Mouse (Mus musculus): ENCODE measurements around the gene Cdk8. TPM values are rescaled to one million over a fixed set of nuclear protein-coding genes. Genes with fewer than 3 reads are reported as not detected.

The Cdk8 gene
- total and polyA plus RNA-seq, 3 experiments = 15.0 to 15.6 (median 15.5) TPM

DNA sequence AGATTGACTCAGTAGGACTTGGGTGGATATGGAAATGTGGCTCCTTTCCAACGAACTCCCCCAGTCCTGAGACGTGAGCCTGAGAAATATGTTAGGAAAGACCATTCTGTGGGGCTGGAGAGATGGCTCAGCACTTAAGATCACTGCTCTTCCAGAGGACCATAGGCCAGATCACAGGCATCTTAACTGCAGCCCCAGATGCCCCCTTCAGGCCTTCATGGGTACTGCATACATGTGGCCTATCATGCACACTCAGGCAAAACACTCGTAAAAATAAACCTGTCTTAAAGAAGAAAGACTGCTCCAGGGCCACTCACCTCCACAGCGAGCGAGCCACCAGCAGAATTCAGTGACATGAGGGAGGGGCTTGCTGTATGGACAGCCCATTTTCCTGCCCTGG lies 72.4 kb downstream of the Cdk8 start:
- H3K27ac ChIP-seq = no peak overlapping the region
- H3K79me2 ChIP-seq (replicated peaks; ENCODE audit: control insufficient read depth, insufficient read depth, low read length) = no peaks in the 10 kb centered on the region
- DNase-seq = peak; percentile 70 to 74
- no peaks in the 10 kb centered on the region for H3K4me1 ChIP-seq (ENCODE audit: control insufficient read depth, insufficient read depth, low read length)
- intact Hi-C loops (cut with DNase I) = loop anchor here (1.0 kb wide), 1 partner anchor 116 kb away; no protein-coding TSS in a partner anchor
- TF ChIP-seq CTCF (IDR thresholded peaks at IDR 0.05) = peak; percentile 96
- TF ChIP-seq POLR2A (IDR thresholded peaks at IDR 0.05; ENCODE audit: insufficient read depth, low read depth, low read length) = no peak
- WGBS = 70% methylated on average over 5 of the region's 5 CpGs
- H3K9ac ChIP-seq (ENCODE audit: low read depth, low read length) = no peak overlapping the region
- H3K36me3 ChIP-seq (ENCODE audit: control insufficient read depth, insufficient read depth, low read length) = no peaks in the 10 kb centered on the region
- no peaks in the 10 kb centered on the region for H3K27me3 ChIP-seq (ENCODE audit: control insufficient read depth, insufficient read depth, low read length)
- no peak overlapping the region for H3K4me3 ChIP-seq

DNA sequence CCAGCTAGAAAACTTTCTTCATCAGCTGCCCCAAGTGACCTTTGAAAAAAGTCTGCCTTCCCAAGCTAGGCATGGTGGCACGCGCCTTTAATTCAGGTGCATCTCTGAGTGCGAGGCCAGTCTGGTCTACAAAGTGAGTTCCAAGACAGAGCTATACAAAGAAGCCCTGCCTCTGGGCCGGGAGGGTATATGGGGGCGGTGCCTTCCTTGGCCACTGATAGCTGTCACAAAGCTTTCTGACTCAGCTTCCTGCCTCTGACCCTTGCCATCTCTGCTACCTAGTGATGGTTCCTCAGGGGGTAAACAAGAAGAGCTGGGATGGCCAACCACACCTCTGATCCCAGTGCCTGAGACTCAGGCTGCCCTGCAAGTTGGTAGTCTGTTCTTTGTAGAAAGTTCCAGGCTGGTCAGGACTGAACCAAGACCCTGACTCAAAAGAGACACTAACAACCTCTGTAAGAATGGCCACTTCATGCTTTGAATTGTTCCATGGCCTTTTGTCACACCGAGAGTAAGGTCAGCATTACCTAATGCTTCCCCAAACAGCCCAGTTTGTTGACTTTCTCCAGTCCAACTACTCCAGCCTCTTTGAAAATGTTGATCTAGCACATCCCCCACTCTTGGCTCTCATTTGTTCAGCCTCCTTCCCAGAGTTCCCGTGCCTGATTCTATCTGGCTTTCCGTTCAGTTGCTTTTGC lies 76.2 kb downstream of the Cdk8 start:
- Histone ChIP-seq H3K9ac (ENCODE audit: low read depth, low read length) (no peak overlapping the region), H3K27ac (no peak overlapping the region), H3K36me3 (ENCODE audit: control insufficient read depth, insufficient read depth, low read length) (no peaks in the 10 kb centered on the region), H3K79me2 (replicated peaks; ENCODE audit: control insufficient read depth, insufficient read depth, low read length) (no peaks in the 10 kb centered on the region), H3K4me1 (ENCODE audit: control insufficient read depth, insufficient read depth, low read length) (no peaks in the 10 kb centered on the region), H3K4me3 (no peak overlapping the region), H3K27me3 (ENCODE audit: control insufficient read depth, insufficient read depth, low read length) (no peaks in the 10 kb centered on the region)
- TF ChIP-seq POLR2A (IDR thresholded peaks at IDR 0.05; ENCODE audit: insufficient read depth, low read depth, low read length) = no peak
- no peak for TF ChIP-seq CTCF (IDR thresholded peaks at IDR 0.05)
- no peak for TF ChIP-seq EP300 (IDR thresholded peaks at IDR 0.05; ENCODE audit: insufficient read depth, low read depth, low read length)
- 58% methylated on average over 8 of the region's 8 CpGs for WGBS
- intact Hi-C loops (cut with DNase I) = no loop called here
- DNase-seq = no peak

DNA sequence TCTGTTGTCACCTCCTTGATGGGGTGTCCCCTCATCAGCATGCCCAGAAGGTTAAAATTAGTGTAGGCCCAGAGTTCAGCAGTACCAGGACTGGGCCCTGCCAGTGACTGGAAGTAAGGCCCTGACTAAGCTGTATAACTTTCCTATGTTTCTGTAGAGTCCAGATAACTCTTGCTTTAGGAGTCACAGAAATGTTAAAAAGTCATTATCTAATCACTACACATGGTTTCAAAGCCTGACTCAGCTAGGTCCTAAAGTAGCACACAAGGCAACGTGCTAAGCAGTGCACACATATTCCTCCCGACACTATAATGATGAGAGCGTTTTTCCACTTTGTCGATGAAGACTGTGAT lies 76.7 kb downstream of the Cdk8 start:
- no peaks in the 10 kb centered on the region for H3K79me2 ChIP-seq (replicated peaks; ENCODE audit: control insufficient read depth, insufficient read depth, low read length)
- H3K36me3 ChIP-seq (ENCODE audit: control insufficient read depth, insufficient read depth, low read length) = no peaks in the 10 kb centered on the region
- H3K27me3 ChIP-seq (ENCODE audit: control insufficient read depth, insufficient read depth, low read length) = no peaks in the 10 kb centered on the region
- no peak overlapping the region for H3K27ac ChIP-seq
- intact Hi-C loops (cut with DNase I) = no loop called here
- DNase-seq = no peak
- WGBS = 63% methylated on average over 4 of the region's 4 CpGs
- TF ChIP-seq POLR2A (IDR thresholded peaks at IDR 0.05; ENCODE audit: insufficient read depth, low read depth, low read length) (no peak), CTCF (IDR thresholded peaks at IDR 0.05) (no peak), EP300 (IDR thresholded peaks at IDR 0.05; ENCODE audit: insufficient read depth, low read depth, low read length) (no peak)
- no peaks in the 10 kb centered on the region for H3K4me1 ChIP-seq (ENCODE audit: control insufficient read depth, insufficient read depth, low read length)
- no peak overlapping the region for H3K4me3 ChIP-seq
- H3K9ac ChIP-seq (ENCODE audit: low read depth, low read length) = no peak overlapping the region

DNA sequence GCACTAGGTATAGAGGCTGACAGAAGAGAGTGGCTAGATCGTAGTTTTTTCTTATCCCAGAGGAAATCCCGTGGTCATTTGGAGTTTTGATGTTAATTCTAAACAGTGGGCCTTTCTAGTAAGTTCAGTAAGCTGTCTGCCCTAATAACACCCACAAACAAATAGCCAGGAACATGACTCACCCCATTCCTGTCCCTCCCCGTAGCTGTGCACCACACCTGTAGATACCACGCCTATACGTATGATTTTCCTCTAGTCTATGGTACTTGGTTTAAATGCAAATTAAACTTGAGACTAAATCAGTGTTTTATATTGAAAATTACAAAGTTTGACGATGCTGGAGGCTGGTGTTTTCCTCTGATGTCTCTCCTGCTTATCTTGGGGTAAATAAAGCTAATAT lies 83.5 kb downstream of the Cdk8 start:
- no peak overlapping the region for H3K9ac ChIP-seq (ENCODE audit: low read depth, low read length)
- peaks cover 5% of the 10 kb centered on the region for H3K4me1 ChIP-seq (ENCODE audit: control insufficient read depth, insufficient read depth, low read length)
- DNase-seq = no peak
- H3K79me2 ChIP-seq (replicated peaks; ENCODE audit: control insufficient read depth, insufficient read depth, low read length) = no peaks in the 10 kb centered on the region
- WGBS = 77% methylated on average over 6 of the region's 6 CpGs
- H3K36me3 ChIP-seq (ENCODE audit: control insufficient read depth, insufficient read depth, low read length) = no peaks in the 10 kb centered on the region
- H3K27me3 ChIP-seq (ENCODE audit: control insufficient read depth, insufficient read depth, low read length) = no peaks in the 10 kb centered on the region
- TF ChIP-seq CTCF (IDR thresholded peaks at IDR 0.05) (no peak), POLR2A (IDR thresholded peaks at IDR 0.05; ENCODE audit: insufficient read depth, low read depth, low read length) (no peak), EP300 (IDR thresholded peaks at IDR 0.05; ENCODE audit: insufficient read depth, low read depth, low read length) (no peak)
- no peak overlapping the region for H3K4me3 ChIP-seq
- intact Hi-C loops (cut with DNase I) = no loop called here
- peak overlapping the region; percentile 5; the same call in 1 of the 2 replicates for H3K27ac ChIP-seq

DNA sequence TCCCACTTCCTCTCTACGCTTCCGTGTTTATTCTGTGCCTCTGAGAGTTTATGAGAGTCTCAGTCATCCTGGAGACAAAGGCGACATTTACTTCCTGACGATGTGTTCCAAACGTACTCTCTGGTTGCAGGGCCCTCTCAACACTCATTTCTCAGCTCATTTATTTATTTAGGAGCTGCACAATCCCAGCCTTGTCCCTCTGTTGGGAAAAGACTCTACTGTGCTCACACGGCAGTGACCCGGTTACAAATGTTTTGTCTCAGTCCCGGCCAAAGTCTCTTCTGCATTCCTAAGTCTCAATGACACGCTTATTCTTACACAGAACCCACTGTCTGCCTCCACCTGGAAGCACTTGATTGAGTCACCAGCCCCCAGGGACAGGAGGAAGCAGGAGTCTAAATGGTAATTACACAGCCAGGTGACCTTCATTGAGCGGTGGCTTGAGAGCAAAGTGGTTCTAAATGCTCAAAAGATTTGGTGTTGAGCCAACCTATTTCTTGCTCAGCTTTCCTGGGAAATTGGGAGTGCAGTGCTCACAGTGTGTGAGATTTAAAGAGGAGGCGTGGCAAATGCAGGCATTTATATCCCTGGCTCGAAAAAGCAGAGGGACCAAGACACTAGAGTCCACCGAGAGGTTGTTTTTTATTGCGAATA lies 84.4 kb downstream of the Cdk8 start:
- WGBS = 38% methylated on average over 14 of the region's 14 CpGs
- no peaks in the 10 kb centered on the region for H3K27me3 ChIP-seq (ENCODE audit: control insufficient read depth, insufficient read depth, low read length)
- intact Hi-C loops (cut with DNase I) = no loop called here
- H3K9ac ChIP-seq (ENCODE audit: low read depth, low read length) = no peak overlapping the region
- no peak for TF ChIP-seq CTCF (IDR thresholded peaks at IDR 0.05)
- TF ChIP-seq EP300 (IDR thresholded peaks at IDR 0.05; ENCODE audit: insufficient read depth, low read depth, low read length) = no peak
- TF ChIP-seq POLR2A (IDR thresholded peaks at IDR 0.05; ENCODE audit: insufficient read depth, low read depth, low read length) = no peak
- DNase-seq = no peak
- no peaks in the 10 kb centered on the region for H3K79me2 ChIP-seq (replicated peaks; ENCODE audit: control insufficient read depth, insufficient read depth, low read length)
- H3K27ac ChIP-seq = peak overlapping the region; percentile 13; the same call in 1 of the 2 replicates
- no peak overlapping the region for H3K4me3 ChIP-seq
- H3K36me3 ChIP-seq (ENCODE audit: control insufficient read depth, insufficient read depth, low read length) = no peaks in the 10 kb centered on the region
- H3K4me1 ChIP-seq (ENCODE audit: control insufficient read depth, insufficient read depth, low read length) = peaks cover 5% of the 10 kb centered on the region

DNA sequence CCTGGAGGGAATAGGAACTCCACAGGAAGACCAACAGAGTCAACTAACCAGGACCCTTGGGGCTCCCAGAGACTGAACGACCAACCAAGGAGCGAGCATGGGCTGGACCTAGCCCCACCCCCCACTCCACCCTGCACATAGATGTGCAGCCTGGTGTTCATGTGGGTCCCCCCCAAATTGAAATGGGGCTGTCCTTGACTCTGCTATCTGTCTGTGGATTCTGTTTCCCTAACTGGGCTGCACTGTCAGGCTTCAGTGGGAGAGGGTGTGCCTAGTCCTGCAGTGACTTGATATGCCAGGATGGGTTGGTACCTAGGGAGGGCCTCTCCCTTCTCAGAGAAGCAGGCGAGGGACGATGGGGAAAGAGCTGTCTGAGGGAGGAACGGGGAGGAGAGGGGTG lies 85.3 kb downstream of the Cdk8 start:
- Histone ChIP-seq H3K4me3 (no peak overlapping the region), H3K27me3 (ENCODE audit: control insufficient read depth, insufficient read depth, low read length) (no peaks in the 10 kb centered on the region), H3K79me2 (replicated peaks; ENCODE audit: control insufficient read depth, insufficient read depth, low read length) (no peaks in the 10 kb centered on the region), H3K9ac (ENCODE audit: low read depth, low read length) (no peak overlapping the region), H3K27ac (peak overlapping the region; percentile 17; the same call in 1 of the 2 replicates), H3K36me3 (ENCODE audit: control insufficient read depth, insufficient read depth, low read length) (no peaks in the 10 kb centered on the region), H3K4me1 (ENCODE audit: control insufficient read depth, insufficient read depth, low read length) (peaks cover 5% of the 10 kb centered on the region)
- TF ChIP-seq CTCF (IDR thresholded peaks at IDR 0.05) = no peak
- TF ChIP-seq EP300 (IDR thresholded peaks at IDR 0.05; ENCODE audit: insufficient read depth, low read depth, low read length) = no peak
- no peak for TF ChIP-seq POLR2A (IDR thresholded peaks at IDR 0.05; ENCODE audit: insufficient read depth, low read depth, low read length)
- intact Hi-C loops (cut with DNase I) = no loop called here
- WGBS = 90% methylated on average over 5 of the region's 5 CpGs
- DNase-seq = no peak
